Mouse (Mus musculus): ENCODE data around the gene Tyw3.

Gene Tyw3

DNA sequence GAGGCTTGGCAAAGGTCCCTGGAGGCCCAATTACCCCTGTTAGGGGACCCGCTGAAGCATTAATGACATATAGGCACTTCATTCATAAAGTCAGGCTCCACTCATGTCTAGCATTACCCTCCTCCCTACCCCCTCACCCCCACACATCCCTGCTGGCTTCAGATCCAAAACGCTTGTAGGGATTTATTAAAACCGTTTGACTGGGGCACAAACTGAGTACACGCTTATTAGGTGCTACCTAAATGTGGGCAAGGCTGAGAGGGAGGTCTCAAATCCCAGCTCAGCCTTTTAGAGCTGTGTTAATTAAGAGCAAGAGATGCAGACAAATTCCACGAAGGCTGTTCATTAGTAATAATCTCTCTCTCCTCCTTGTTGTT, 45.9 kb downstream of the Tyw3 start:
- DNase-seq, result no peak

DNA sequence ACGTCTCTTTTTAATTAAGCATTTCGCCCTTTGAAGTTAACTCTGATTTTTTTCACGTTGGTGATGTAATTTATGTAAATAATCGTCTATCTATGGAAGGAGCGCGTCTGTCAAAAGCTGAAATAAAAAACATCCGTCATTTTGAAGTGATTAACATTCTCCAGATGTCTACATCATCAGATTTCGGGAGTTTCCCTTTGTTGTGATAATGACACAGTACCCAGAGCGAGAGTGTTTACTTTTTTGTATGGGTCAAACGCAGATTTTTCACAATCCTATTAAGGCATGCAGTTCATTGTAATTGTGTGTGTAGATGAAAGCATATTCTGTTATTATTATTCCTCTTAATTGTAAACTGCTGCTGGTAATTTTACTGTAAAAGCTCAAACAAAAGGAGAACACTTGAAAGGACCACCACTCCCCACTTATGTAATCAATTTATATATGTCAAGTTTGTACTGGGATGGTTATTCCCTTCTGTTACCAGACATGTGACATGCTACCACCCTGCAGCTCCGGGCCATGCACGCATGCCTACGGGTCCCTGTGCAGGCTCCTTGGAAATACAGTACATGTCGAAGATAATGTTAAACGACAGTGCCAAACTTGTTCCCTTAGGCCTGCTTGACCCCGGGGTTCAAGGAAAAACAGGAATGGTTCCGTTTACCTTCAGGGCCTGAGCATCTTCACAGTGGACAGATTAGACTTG, 46.4 kb downstream of the Tyw3 start:
- DNase-seq, result no peak

DNA sequence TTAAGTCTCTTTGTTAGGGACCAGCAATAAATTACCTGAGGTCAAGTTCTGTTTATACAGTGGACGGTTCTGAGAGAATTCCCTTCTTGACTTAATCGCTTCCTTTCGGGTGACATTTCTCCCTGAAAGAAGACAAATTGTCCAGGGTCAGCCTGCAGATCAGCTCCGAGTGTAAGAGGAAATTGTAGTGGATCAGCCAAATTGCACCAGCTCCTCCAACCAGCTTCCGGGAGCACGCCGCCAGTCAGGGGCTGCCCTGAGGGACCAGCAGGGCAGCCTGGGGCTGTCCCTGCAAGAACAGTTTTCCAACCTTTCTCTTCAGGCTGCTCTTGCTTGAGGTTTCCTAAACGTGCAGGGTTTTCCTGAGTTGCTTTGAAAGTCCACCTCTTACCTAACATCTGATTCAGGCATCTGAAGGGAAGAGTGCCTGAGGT, 48.0 kb downstream of the Tyw3 start:
- no peak for DNase-seq

DNA sequence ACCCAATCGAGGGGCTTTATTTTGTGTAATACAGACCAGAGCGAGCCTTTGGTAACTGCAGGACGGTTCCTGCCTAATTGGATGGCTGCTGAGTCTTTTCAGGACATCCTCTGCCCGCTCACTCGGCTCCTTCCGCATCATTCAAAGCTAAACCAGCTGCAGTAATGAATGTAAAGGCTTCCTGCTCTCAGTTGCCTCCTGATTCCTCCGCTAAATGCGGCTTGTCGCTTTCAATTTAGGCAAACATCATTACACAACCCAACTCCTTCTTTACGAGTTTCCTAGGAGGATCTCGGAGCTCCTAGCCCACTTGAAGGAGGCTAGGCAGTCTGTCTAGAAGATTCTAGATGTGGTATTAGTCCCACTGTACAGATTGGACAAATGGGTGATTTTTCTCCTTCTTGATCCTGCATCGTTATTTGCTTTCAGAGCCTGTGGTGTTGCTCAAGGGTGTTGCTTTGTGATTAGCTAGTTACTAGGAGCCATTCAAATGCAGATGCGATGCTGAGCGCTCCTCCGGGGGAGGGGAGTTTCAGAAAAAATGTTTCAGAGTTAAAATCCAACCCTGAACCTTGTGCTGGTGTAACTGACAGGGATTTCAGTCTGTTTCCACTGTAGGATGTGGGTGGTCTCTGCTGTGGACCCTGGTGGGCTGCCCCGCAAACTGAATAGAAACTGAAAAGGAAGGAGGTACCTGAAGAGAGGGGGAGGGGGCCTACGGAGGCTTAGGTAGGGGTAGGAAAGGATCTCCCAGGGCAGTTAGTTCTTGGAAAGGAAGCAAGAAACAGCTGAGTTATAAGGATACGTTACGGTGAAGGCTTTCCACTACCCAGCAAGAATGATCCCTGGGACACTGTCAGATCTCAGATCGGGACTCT, 49.1 kb downstream of the Tyw3 start:
- DNase-seq, result no peak

DNA sequence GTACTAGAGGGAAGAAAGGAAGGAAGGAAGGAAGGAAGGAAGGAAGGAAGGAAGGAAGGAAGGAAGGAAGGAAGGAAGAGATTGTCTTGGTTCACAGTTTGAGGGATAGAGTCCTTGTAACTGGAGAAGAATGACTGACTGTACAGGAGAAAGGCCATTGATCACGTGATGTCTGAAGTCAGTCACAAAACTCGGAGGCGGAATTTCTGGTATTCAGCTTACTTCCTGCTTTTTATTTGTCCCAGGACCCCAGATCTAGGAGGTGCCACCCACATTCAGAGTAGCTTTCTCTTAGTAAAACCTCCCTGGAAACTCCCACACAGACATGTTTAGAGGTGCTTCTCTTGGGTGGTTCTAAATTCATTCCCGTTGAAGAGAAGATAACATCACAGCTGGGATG, 50.7 kb downstream of the Tyw3 start:
- DNase-seq, result no peak

DNA sequence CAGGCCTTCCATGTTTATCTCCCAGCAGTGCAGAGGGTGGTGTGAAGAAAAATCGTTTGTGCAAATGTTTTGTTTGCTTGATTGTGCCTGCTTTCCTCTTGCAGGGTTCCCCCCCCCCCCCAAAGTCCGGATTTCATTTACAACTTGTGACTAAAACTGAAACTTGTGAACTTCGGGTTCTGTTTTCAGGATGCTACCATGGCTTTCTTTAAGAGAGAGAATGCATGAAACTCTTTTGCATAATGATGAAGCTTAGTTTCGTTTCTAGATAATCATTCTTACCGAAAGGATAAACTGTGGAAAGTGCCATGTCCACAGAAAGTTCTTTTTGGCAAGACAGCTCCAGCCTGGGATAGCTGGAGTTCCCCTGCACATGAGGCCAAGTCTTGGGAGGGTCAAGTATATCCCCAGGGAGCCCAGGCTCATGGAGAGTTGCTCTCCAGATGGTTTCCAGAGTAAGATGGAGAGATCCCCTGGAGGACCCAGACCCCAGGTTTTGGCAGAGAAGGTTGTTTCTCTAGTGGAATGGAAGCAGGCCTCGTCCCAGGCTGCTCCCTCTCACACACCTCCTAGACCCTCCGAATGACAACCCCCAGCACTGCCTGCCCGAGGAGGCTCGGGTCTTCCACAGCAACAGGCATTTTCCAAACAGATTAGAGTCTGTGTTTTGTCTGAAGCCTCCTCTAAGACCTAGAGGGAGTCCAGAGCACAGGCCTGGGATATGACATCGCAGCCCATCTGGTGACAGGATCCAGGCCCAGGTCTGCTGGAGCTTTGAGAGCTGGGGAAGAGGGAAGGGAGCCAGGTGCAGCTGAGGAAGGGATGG, 56.6 kb downstream of the Tyw3 start:
- DNase-seq, result no peak

DNA sequence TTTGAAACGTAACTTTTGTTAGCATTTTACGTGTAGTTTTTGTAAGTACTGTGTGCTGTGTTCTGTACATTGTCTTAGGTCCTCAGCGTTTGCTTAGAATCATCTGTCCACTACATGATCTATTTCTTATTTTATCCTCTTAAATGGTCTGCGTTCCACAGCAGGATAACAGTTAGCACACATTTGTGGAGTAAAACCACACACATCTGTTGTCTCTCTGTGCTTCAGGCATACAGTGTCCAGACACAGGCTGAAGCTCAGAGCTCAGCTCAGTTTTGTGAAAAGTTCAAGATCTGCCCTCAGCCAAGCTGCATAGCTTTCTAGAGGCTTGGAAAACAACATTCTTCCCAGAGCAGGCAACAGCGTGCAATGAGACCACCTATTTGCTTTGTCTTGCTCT, 60.8 kb downstream of the Tyw3 start:
- no peak for DNase-seq

DNA sequence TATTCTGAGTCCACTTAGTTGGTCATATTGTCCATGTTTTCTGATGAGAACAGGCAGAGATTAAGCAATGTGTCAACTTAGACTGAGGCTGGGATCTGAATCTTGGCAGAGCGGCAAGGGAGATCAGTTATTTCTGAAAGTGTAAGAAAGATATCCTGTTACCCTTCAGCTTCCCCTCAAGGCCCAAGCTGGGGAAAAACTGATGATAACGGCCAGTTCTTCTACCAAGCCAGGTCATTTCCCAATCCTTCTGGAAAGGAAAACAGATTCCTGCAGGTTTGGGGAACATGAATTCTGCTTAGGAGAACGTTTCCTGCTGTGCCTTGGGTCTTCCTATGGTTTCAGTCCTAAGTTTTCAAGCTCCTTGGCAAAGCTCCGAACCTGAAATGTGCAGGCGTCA, 63.7 kb downstream of the Tyw3 start:
- DNase-seq, result peak in 1 of 2 experiments; percentile 15

DNA sequence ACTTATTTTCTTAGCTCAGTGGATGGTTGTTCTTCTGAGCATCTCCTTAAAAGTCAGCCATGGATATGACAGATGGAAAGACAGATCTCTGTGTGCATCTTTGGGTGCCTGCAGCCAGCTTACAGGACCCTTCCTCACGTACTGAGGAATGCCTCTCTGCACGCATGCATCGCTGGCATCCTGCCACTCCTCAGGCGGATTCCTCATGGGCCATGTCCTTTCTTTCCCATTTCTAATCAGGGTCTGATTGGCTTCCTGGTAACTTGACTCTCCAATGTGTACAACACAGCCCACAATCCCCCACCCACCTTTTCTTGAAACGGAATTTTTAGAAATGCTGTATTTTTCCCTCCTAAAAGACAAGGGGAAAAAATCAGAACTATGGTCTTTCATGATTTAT, 67.9 kb downstream of the Tyw3 start:
- DNase-seq, result no peak

DNA sequence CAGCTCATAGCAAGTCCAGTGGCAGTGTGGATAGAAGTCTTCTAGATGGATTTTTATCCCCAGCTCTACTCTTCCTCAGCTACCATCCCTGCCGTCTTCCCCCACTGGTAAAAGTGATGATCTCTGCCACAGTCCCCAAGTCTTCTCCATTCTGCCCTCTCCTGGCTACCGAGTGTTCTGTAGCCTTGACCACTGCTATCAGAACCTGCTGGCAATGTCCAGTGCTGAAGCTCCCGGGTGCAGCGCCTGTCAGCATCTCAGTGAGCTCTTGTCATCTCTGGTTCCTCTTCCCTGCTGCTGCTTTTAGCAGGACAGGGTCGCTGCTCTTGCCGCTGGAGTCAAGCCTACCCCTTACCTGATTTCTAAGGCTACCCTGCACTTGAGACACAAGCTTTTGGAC, 70.3 kb downstream of the Tyw3 start:
- no peak for DNase-seq
